Mouse (Mus musculus) midbrain, embryonic 15.5 days (tissue): Measurements from ENCODE around the gene Tmed10. TPM values are rescaled to one million over a fixed set of nuclear protein-coding genes. Genes with fewer than 3 reads are reported as not detected.

Experiments used
- ATAC-seq: fragments of 200-750 bp; cut with Nextera tagmentation; replicated peaks from 2 replicates; pipeline ENCODE4 v1.8.0; 2017; ENCODE audit warnings: moderate TSS enrichment
- H3K27ac ChIP-seq: fragments of 300-500 bp; sonication (generic); 2 replicates; pipeline ENCODE4 v1.5.1; 2015; ENCODE audit warnings: mild to moderate bottlenecking, inconsistent platforms
- H3K27me3 ChIP-seq: fragments of 300-500 bp; sonication (generic); replicated peaks from 2 replicates; pipeline ENCODE4 v1.6.1; 2015; ENCODE audit warnings: inconsistent platforms
- H3K36me3 ChIP-seq: fragments of 300-500 bp; sonication (generic); replicated peaks from 2 replicates; pipeline ENCODE4 v1.6.1; 2015; ENCODE audit warnings: inconsistent platforms
- H3K4me1 ChIP-seq: fragments of 300-500 bp; sonication (generic); 2 replicates; pipeline ENCODE4 v1.6.1; 2015; ENCODE audit warnings: inconsistent platforms
- H3K4me2 ChIP-seq: fragments of 300-500 bp; sonication (generic); 2 replicates; pipeline ENCODE4 v1.6.1; 2015; ENCODE audit warnings: inconsistent platforms, mild to moderate bottlenecking, moderate library complexity
- H3K4me3 ChIP-seq: fragments of 300-500 bp; sonication (generic); 2 replicates; pipeline ENCODE4 v1.5.1; 2015; ENCODE audit warnings: mild to moderate bottlenecking, inconsistent platforms
- H3K9ac ChIP-seq: fragments of 300-500 bp; sonication (generic); 2 replicates; pipeline ENCODE4 v1.6.1; 2015; ENCODE audit warnings: mild to moderate bottlenecking, inconsistent platforms
- H3K9me3 ChIP-seq: fragments of 300-500 bp; sonication (generic); 2 replicates; pipeline ENCODE4 v1.6.1; 2016; ENCODE audit warnings: inconsistent platforms
- WGBS: fragments of 180-500 bp; shearing (Covaris S2); methylation state at CpG from one replicate; pipeline ENCODE4 v1.1.7; 2015; ENCODE audit warnings: mixed read lengths; 5-methylcytosine and 5-hydroxymethylcytosine counted together
- polyA plus RNA-seq: library from polyadenylated mRNA; unstranded; fragments of >200 nt; fragmentation: Nextera tagmentation; extraction: Ambion mirVana; gene quantifications from 2 replicates; pipeline ENCODE4 v1.2.1, GENCODE M21; 2015

The Tmed10 gene
- polyA plus RNA-seq: 172 and 173 TPM in 2 replicates

DNA sequence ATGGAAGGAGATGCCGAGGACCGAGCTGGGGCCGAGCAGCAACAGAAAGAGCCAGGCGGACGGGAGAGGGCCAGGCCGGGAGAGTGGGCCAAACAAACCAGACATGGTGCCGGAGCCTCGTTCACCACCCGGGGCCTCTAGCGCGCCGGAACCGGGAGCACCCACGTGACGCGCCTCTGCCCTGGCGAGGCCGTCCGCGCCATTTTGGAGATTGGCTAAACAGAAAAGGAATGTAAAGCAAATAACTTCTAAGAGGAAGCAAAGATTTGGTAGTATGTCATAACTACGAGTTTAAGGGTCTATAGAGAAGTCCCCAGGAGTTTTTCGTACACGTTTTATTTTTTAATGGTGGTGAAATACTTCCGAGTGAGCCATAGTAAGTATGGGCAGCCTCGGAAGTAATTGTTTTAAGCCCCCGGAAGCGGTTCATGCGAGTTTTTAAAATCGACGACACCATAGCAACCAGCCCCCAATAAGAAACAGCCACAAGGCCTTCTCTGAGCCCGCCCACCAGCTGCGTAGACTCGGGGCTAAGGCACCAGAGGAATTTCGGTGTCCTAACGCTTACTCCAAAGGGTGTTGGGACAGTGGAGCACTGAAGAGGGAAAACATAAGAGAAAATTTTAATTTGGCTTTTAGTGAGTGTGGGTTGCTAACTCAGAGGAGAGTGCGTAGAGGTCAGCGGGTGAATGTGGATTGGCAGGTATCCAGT is at the start of gene Tmed10:
Tmed10 (minus strand) TSS at position 287 of the 712 bp plus-strand sequence.
- peak; percentile 97 for ATAC-seq
- WGBS: under 1% methylated on average over 37 of the region's 37 CpGs

DNA sequence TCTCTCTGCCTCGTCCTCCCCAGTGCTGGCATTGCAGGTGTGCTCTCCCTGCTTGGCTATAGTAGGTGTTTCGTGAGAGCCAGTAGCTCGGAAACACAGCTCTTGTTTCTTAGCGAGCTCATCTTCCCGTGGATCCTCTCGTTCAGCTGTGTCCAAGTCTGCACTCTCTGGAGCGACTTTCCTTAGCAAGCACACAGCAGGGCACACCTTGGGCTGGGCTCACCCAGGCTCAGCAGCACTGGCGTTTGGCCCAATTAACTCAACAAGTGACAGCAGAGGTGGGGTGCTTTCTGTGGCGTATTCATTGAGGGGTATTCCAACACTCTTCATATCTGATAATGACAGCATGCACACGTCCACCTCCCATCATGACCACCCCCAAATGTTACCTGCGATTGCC is 48.6 kb upstream of the Tmed10 start:
- Histone ChIP-seq H3K36me3 (no peaks in the 10 kb centered on the region), H3K4me1 (no peaks in the 10 kb centered on the region), H3K27ac (no peak overlapping the region), H3K27me3 (no peaks in the 10 kb centered on the region), H3K9me3 (no peaks in the 10 kb centered on the region), H3K4me3 (no peak overlapping the region), H3K9ac (no peak overlapping the region), H3K4me2 (no peak overlapping the region)
- ATAC-seq: no peak
- 83% methylated on average over 11 of the region's 11 CpGs for WGBS

More for the DNA sequence above, at the start of gene Tmed10:
- H3K4me2 ChIP-seq: peak within 1 kb of the TSS; percentile 74
- peak within 1 kb of the TSS; percentile 77 for H3K27ac ChIP-seq
- no peaks in the 10 kb centered on the region for H3K36me3 ChIP-seq
- peak within 1 kb of the TSS; percentile 78 for H3K4me3 ChIP-seq
- H3K9ac ChIP-seq: peak within 1 kb of the TSS; percentile 71
- H3K4me1 ChIP-seq: peaks cover 28% of the 10 kb centered on the region
- no peaks in the 10 kb centered on the region for H3K9me3 ChIP-seq
- no peaks in the 10 kb centered on the region for H3K27me3 ChIP-seq

DNA sequence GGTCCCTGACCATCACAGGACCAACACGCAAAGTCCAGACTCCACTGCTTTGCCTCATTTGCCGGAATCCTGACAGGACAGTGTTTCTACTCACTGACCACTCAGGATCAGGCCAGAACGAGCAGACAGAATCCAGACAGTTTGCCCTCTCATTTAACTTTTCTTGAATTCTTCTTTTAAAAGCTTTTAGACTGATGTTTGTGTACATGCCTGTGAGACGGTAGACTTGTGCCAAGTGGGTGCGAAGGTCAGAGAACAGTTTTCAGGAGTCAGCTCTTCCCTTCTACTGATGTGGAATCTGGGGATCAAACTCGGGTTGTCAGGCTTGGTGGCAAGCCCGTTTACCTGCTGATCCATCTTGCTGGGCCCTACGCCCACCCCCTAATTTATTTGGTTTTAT is 47.9 kb upstream of the Tmed10 start:
- Histone ChIP-seq H3K9me3 (no peaks in the 10 kb centered on the region), H3K4me2 (no peak overlapping the region), H3K27me3 (no peaks in the 10 kb centered on the region), H3K9ac (no peak overlapping the region), H3K4me3 (no peak overlapping the region), H3K4me1 (no peaks in the 10 kb centered on the region), H3K27ac (no peak overlapping the region), H3K36me3 (no peaks in the 10 kb centered on the region)
- no peak for ATAC-seq
- 87% methylated on average over 8 of the region's 8 CpGs for WGBS

DNA sequence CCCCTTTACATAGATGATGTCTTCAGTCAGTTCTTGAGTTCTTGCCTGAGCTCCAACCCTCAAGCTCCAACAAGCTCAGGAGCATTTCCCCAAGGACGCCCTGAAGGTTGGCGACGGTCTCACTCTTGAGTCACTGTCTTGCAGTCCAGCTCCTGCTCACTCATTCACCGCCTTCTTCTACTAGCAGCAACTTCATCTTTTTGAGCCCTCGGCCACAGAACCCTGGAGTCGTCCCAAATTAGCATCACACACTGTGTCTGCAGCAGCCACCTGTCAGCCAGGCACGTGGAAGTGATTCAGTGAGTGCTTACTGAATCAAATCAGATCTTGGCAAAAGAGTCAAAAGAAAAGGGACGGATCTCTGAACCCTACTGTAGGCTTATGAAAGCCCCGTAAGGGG is 46.3 kb upstream of the Tmed10 start:
- H3K27me3 ChIP-seq: no peaks in the 10 kb centered on the region

DNA sequence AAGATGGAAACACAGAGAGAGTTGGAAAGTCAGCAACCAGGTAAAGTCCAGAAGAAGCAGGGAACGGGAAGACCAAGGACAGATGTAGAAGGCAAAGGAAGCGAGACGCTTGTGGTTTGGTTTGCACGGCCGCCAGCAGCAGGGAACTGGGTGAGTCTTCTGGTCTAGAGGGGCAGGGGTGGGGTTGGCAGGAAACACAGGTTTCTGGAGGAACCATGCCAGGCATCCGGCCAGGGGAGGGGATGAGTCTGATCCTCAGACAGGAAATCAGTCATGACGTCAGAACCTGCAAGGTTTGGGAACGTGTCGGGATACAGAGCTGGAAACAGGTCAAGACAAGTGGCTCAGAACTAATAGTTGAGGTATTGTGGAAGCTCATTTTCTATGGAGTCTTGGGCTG is 43.2 kb upstream of the Tmed10 start:
- Histone ChIP-seq H3K9me3 (no peaks in the 10 kb centered on the region), H3K36me3 (no peaks in the 10 kb centered on the region), H3K4me3 (no peak overlapping the region), H3K27ac (no peak overlapping the region), H3K4me1 (no peaks in the 10 kb centered on the region), H3K27me3 (no peaks in the 10 kb centered on the region), H3K4me2 (no peak overlapping the region), H3K9ac (no peak overlapping the region)
- 96% methylated on average over 9 of the region's 9 CpGs for WGBS
- ATAC-seq: no peak

More for the DNA sequence above, 46.3 kb upstream of the Tmed10 start:
- WGBS: 74% methylated on average over 9 of the region's 9 CpGs
- Histone ChIP-seq H3K9ac (no peak overlapping the region), H3K4me3 (no peak overlapping the region), H3K4me1 (no peaks in the 10 kb centered on the region), H3K4me2 (no peak overlapping the region), H3K36me3 (no peaks in the 10 kb centered on the region), H3K9me3 (no peaks in the 10 kb centered on the region), H3K27ac (no peak overlapping the region)
- no peak for ATAC-seq

DNA sequence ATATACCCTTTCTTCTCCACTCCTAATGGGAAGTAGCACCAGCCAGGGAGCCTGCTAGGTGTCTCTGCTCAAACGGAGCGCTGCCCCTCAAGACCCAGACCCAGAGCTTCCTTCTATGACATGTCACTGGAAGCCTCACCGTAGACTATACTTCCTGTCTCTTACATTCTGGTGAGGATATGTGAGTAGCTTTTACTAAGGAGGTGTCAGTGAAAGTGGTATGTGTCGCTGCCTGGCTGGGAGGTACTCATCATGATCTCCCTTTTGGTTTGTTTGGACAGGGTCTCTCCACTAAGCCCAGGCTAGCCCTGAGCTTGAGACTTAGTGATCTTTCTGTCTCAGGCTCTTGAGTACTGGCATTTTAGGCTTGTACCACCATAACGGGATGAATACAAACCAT is 41.7 kb upstream of the Tmed10 start:
- no peak overlapping the region for H3K27ac ChIP-seq
- no peak overlapping the region for H3K4me2 ChIP-seq
- no peak overlapping the region for H3K9ac ChIP-seq
- no peak for ATAC-seq
- H3K27me3 ChIP-seq: no peaks in the 10 kb centered on the region
- WGBS: 86% methylated on average over 5 of the region's 5 CpGs
- H3K9me3 ChIP-seq: no peaks in the 10 kb centered on the region
- H3K36me3 ChIP-seq: no peaks in the 10 kb centered on the region
- no peak overlapping the region for H3K4me3 ChIP-seq
- no peaks in the 10 kb centered on the region for H3K4me1 ChIP-seq

DNA sequence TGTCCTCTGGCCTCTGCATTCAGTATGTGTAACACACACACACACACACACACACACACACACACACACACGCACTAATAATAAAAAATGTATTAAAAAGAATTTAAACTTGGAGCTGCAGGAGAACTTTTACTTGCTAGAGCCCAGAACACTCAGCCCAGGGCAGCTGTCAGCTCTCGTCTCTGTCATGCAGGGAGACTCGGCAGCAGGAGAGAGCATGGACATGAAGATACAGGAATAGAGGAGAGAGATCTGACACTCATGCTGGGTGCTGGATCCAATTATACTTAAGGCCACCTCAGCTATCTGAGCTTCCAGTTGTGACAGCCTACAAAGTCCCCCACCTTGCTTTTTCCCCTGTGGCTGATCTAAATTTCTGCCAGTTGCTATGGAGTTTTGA is 41.2 kb upstream of the Tmed10 start:
- no peaks in the 10 kb centered on the region for H3K27me3 ChIP-seq
- H3K9me3 ChIP-seq: no peaks in the 10 kb centered on the region
- H3K4me3 ChIP-seq: no peak overlapping the region
- no peaks in the 10 kb centered on the region for H3K36me3 ChIP-seq
- 79% methylated on average over 3 of the region's 3 CpGs for whole genome bisulfite sequencing
- no peak overlapping the region for H3K4me2 ChIP-seq
- no peak for ATAC-seq
- no peak overlapping the region for H3K27ac ChIP-seq
- H3K4me1 ChIP-seq: no peaks in the 10 kb centered on the region
- H3K9ac ChIP-seq: no peak overlapping the region

DNA sequence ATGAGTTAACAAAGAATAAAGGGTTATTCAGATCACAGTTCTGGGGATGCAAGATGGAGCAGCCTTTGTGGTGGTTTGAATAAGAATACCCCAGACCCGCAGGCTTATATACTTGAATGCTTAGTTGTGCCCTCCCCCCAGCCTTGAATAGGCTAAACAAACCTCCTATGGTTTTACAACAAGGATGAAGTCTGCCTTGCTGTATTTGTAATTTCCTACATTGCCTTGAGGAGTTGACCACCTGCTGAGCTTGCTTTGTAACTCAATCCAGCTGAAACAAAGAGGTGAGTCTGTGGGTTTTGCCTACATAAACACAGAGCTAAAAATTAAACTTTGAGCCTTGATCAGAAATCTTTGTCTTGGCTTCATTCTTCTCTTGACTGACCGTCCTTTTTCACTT is 36.5 kb upstream of the Tmed10 start:
- ATAC-seq: no peak
- no peaks in the 10 kb centered on the region for H3K4me1 ChIP-seq
- H3K27ac ChIP-seq: no peak overlapping the region
- 31% methylated on average over 2 of the region's 2 CpGs for WGBS
- H3K9me3 ChIP-seq: no peaks in the 10 kb centered on the region
- H3K4me2 ChIP-seq: no peak overlapping the region
- H3K27me3 ChIP-seq: no peaks in the 10 kb centered on the region
- H3K4me3 ChIP-seq: no peak overlapping the region
- no peak overlapping the region for H3K9ac ChIP-seq
- H3K36me3 ChIP-seq: no peaks in the 10 kb centered on the region

DNA sequence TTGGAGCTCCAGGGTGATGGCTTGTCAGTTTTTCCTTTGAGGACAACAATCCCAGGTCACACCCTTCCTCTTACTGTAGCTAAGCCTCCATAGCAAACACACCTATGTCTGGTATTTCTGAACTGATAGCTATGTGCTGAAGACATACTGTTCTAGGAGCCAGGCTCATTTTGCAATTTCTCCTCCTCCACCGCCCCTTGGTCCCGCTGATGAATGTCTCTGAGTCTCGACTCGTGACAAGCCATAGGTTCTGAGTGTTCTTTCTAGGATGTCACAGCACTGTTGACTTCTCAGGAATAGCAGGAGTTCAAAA is 23.3 kb upstream of the Tmed10 start:
- Histone ChIP-seq H3K27ac (no peak overlapping the region), H3K4me2 (no peak overlapping the region), H3K36me3 (no peaks in the 10 kb centered on the region), H3K4me1 (no peaks in the 10 kb centered on the region), H3K9me3 (no peaks in the 10 kb centered on the region), H3K9ac (no peak overlapping the region), H3K4me3 (no peak overlapping the region), H3K27me3 (no peaks in the 10 kb centered on the region)
- WGBS: 84% methylated on average over 4 of the region's 4 CpGs
- ATAC-seq: no peak

DNA sequence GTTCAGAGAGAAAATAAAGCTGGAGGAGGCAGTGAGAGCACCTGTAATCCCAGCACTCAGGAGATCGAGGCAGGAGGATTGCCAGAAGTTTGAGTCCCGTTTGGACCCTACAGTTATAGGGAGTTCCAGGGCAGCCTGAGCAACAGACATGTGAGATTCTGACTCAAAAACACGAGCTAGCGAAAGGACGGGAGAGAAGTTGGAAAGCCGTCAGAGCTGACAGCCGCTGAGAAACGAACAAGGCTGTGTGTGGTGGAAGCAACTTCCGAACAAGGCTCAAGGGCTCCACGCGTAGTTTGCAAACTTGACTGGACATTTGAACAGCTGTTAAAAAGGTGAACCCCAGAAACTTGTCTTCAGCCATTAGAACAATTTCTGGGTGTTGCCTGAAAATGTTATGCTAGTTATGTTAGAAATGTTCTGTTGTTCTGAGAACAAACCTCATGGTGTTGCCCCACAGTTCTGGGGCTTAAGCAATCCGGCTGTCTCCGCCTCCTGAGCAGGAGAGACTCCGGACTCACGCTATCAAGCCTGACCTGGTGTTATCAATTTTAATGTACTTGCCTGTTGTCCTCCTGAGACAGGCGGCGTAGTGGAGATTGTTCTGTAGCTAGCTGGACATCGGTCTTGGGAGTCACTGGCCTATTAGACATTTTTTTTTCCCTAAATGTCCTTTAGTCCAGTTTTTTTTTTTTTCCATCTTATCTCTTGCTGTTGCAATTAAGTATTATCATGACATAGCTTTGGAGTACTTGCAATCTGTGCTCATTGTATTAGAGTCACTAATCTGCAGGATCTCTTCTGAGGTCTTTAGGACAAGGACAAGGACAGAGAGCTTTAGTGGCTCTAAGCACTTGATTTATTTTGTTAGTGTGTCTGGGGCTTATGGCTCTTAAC is 22.7 kb upstream of the Tmed10 start:
- Histone ChIP-seq H3K4me1 (no peaks in the 10 kb centered on the region), H3K9me3 (no peaks in the 10 kb centered on the region), H3K27ac (no peak overlapping the region), H3K4me2 (no peak overlapping the region), H3K4me3 (no peak overlapping the region), H3K36me3 (no peaks in the 10 kb centered on the region), H3K9ac (no peak overlapping the region), H3K27me3 (no peaks in the 10 kb centered on the region)
- no peak for ATAC-seq
- WGBS: 84% methylated on average over 18 of the region's 18 CpGs

DNA sequence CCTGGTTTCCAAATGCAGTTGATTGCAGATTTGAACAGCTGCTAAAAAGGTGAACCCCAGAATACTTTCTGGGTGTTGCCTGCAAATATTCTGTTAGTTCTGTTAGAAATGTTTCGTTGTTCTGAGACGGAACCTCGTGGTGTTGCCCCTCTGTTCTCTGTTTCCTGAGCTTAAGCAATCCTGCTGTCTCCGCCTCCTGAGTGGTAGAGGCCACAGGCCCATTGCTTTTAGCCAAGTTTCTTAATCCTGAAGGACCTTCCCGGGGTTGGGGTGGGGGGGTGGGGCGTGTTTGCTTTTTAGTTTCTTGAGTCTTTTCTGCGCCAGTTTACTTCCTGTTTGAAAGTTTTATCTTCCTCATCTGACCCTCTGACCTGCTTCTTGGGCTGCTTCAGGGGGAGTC is 19.3 kb upstream of the Tmed10 start:
- no peaks in the 10 kb centered on the region for H3K4me1 ChIP-seq
- no peaks in the 10 kb centered on the region for H3K27me3 ChIP-seq
- H3K27ac ChIP-seq: no peak overlapping the region
- H3K4me2 ChIP-seq: no peak overlapping the region
- H3K9me3 ChIP-seq: no peaks in the 10 kb centered on the region
- H3K4me3 ChIP-seq: no peak overlapping the region
- H3K36me3 ChIP-seq: no peaks in the 10 kb centered on the region
- 65% methylated on average over 7 of the region's 7 CpGs for WGBS
- ATAC-seq: no peak
- no peak overlapping the region for H3K9ac ChIP-seq

DNA sequence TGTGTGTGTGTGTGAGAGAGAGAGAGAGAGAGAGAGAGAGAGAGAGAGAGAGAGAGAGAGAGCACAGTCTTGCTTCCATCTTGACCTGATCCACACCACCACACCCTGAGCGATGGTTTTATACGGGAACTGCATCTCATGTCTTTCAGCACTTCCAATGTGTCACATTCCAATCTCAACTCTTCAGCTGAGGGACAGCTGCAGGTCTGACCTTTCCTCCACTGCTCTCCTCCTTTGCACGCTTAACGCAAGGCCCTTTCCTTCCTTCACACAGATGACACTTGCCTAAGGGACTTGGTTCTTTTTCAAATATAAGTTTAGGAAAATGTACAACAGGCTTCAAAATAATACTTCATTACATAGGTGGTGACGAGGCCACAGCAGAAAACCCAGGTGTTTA is 18.9 kb upstream of the Tmed10 start:
- H3K4me3 ChIP-seq: no peak overlapping the region
- H3K27me3 ChIP-seq: no peaks in the 10 kb centered on the region
- H3K36me3 ChIP-seq: no peaks in the 10 kb centered on the region
- ATAC-seq: no peak
- no peaks in the 10 kb centered on the region for H3K9me3 ChIP-seq
- 92% methylated on average over 5 of the region's 5 CpGs for WGBS
- H3K27ac ChIP-seq: no peak overlapping the region
- H3K4me2 ChIP-seq: no peak overlapping the region
- no peaks in the 10 kb centered on the region for H3K4me1 ChIP-seq
- H3K9ac ChIP-seq: no peak overlapping the region

DNA sequence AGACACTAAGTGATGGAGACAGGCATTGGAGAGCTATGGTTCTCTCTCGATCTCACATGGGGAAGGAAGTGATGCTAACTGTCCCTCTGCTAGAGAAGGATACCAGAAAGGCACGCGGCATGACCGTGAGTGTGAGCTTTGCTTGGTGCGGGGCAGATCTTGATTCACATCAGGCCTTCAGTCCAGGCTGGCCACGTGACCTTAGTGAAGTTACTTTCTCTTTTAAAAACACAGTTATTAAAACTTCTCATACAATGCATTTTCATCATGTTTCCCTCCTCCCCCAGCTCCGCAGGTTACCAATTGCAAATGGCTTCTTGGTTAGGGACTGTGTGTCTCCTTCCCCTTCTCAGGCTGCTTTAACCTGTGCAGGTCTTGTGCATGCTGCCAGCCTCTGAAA is 16.5 kb upstream of the Tmed10 start:
- Histone ChIP-seq H3K27ac (no peak overlapping the region), H3K4me2 (no peak overlapping the region), H3K36me3 (no peaks in the 10 kb centered on the region), H3K9me3 (no peaks in the 10 kb centered on the region), H3K4me3 (no peak overlapping the region), H3K4me1 (no peaks in the 10 kb centered on the region), H3K27me3 (no peaks in the 10 kb centered on the region), H3K9ac (no peak overlapping the region)
- WGBS: 89% methylated on average over 7 of the region's 7 CpGs
- ATAC-seq: no peak
